Mouse (Mus musculus) E14TG2a.4 (cell line): ENCODE measurements around the gene Rap1a.

Source experiments
- CTCF ChIP-seq: conservative IDR thresholded peaks from 2 replicates; pipeline ENCODE4 v1.5.1; 2014; ENCODE audit warnings: low read length
- NANOG ChIP-seq: IDR thresholded peaks from 2 replicates; pipeline ENCODE4 v1.6.1; 2014; ENCODE audit warnings: borderline replicate concordance, low read length, mixed read lengths

GRCm38 (mm10) chr3:105792309-105792708 is 8.8 kb downstream of the Rap1a start:
- TF ChIP-seq CTCF (no peak), NANOG (no peak)
